Mouse (Mus musculus): ENCODE data around the gene Gdpd3. TPM values are rescaled to one million over a fixed set of nuclear protein-coding genes. Genes with fewer than 3 reads are reported as not detected.

Gene Gdpd3
- total and polyA plus RNA-seq, 3 experiments: 1.3 to 1.6 (median 1.5) TPM

DNA sequence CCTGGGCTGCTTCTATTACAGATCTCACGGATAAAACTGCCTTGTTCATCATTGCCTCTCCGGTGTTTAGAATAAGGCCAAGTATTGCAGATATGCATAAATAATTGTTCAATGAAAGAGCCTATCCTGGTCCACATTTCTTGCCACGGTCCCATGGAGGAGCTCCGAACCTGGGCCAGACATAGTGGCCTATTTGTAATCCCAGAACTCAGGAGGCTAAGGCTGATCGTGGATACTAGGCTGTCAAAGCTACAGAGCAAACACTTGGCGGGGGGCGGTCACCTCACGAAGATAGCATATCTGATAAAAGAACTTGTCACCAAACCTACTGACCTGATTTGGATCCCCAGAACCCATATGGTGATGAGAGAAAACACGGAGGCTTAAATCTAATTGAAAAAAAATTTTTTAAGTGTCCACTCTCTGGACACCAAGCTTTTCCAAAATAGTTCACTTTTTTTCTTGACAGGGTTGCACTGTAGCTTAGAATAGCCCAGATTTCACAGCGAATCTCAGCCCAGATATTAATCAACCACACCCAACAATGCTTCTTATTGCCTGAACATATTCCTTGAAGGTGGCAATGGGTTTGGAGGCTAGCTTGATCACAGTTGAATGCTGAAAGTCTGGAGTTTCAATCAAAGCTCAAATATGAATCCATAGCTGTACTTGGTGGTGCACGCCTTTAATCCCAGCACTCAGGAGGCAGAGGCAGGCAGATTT lies 26.7 kb downstream of the Gdpd3 start:
- peaks cover 54 to 73% of the 10 kb centered on the region in 2 experiments for H3K36me3 ChIP-seq (replicated peaks in 1 of 2; ENCODE audit: control insufficient read depth in 1 of 2, insufficient read depth in 1 of 2, low read length in 1 of 2)
- dilution Hi-C loops (cut with MboI; ENCODE audit: extremely low pct_ligation_motif_present, extremely low pct_unique_long_range_greater_than_20kb, low sequenced_read_pairs): no loop called here

GRCm38 (mm10) chr7:126793456-126794270 lies 27.5 kb downstream of the Gdpd3 start:
- Histone ChIP-seq H3K4me2 (ENCODE audit: insufficient read depth, low read depth, poor library complexity, severe bottlenecking) (peak overlapping the region; percentile 72; the same call in 1 of the 2 replicates), H3K9ac (ENCODE audit: insufficient read depth, low read depth) (no peak overlapping the region)
- TF ChIP-seq POLR2AphosphoS2 (IDR thresholded peaks at IDR 0.05; ENCODE audit: low read depth, low read length) (peak; percentile 93; the same call in 1 of the 2 replicates), ZMIZ1 (IDR thresholded peaks at IDR 0.05; ENCODE audit: low read depth, low read length) (peak; percentile 25; the same call in 1 of the 2 replicates), TCF12 (IDR thresholded peaks at IDR 0.05; ENCODE audit: low read depth, low read length) (no peak), JUND (conservative IDR thresholded peaks at IDR 0.05; ENCODE audit: low read depth, low read length) (no peak), ELF1 (IDR thresholded peaks at IDR 0.05; ENCODE audit: low read depth, low read length) (0 out of 2 replicates have a peak, but pooled peaks have one; percentile 6), CHD2 (IDR thresholded peaks at IDR 0.05; ENCODE audit: low read length) (no peak; the same call in 1 of the 2 replicates), USF2 (conservative IDR thresholded peaks at IDR 0.05; ENCODE audit: low read depth, low read length) (no peak), NELFE (IDR thresholded peaks at IDR 0.05; ENCODE audit: low read depth, low read length) (no peak)

More for the DNA sequence above, 26.7 kb downstream of the Gdpd3 start:
- peak overlapping the region; percentile 89 for H3K9ac ChIP-seq (ENCODE audit: insufficient read depth, low read depth)
- no peak for DNase-seq (ENCODE audit: extremely low read depth)
- no peaks in the 10 kb centered on the region for H3K9me3 ChIP-seq (replicated peaks; ENCODE audit: low read length)
- in situ Hi-C loops (cut with MboI; ENCODE audit: low pct_ligation_motif_present, low pct_unique_long_range_greater_than_20kb, low sequenced_read_pairs): no loop called here
- H3K4me3 ChIP-seq (replicated peaks in 1 of 3; ENCODE audit: low read depth in 2 of 3, low read length in 2 of 3, poor library complexity in 1 of 3): peak overlapping the region; percentile 63 to 88 (median 81)
- no peaks in the 10 kb centered on the region for H3K27me3 ChIP-seq (replicated peaks)
- peak overlapping the region; percentile 72 for H3K4me2 ChIP-seq (ENCODE audit: insufficient read depth, low read depth, poor library complexity, severe bottlenecking)
- H3K79me2 ChIP-seq (replicated peaks; ENCODE audit: control insufficient read depth, extremely low read depth, insufficient read depth, poor library complexity, severe bottlenecking): peaks cover 48% of the 10 kb centered on the region
- TF ChIP-seq RAD21 (IDR thresholded peaks at IDR 0.05; ENCODE audit: low read depth, low read length) (no peak), SMC3 (IDR thresholded peaks at IDR 0.05; ENCODE audit: low read depth, low read length) (no peak), TCF12 (IDR thresholded peaks at IDR 0.05; ENCODE audit: low read depth, low read length) (no peak), TBP (conservative IDR thresholded peaks at IDR 0.05; ENCODE audit: low read depth, low read length) (no peak), NRF1 (IDR thresholded peaks at IDR 0.05; ENCODE audit: low read depth, low read length) (no peak), CHD2 (IDR thresholded peaks at IDR 0.05; ENCODE audit: low read length) (no peak), RCOR1 (conservative IDR thresholded peaks at IDR 0.05; ENCODE audit: low read depth, low read length) (no peak)
- H3K4me1 ChIP-seq (ENCODE audit: control insufficient read depth in 1 of 2, insufficient read depth in 2 of 2): peaks cover 8 to 61% of the 10 kb centered on the region in 2 experiments
- H3K27ac ChIP-seq (ENCODE audit: insufficient read depth, low read depth): peak overlapping the region; percentile 35; the same call in 1 of the 2 replicates

More at GRCm38 (mm10) chr7:126793456-126794270, 27.5 kb downstream of the Gdpd3 start:
- Histone ChIP-seq H3K36me3 (replicated peaks in 1 of 2; ENCODE audit: control insufficient read depth in 1 of 2, insufficient read depth in 1 of 2, low read length in 1 of 2) (peaks cover 46 to 65% of the 10 kb centered on the region in 2 experiments), H3K4me1 (ENCODE audit: control insufficient read depth in 1 of 2, insufficient read depth in 2 of 2) (peaks cover 8 to 59% of the 10 kb centered on the region in 2 experiments), H3K27me3 (replicated peaks) (no peaks in the 10 kb centered on the region), H3K27ac (ENCODE audit: insufficient read depth, low read depth) (no peak overlapping the region), H3K4me3 (replicated peaks in 1 of 3; ENCODE audit: low read depth in 2 of 3, low read length in 2 of 3, poor library complexity in 1 of 3) (no peak overlapping the region), H3K9me3 (replicated peaks; ENCODE audit: low read length) (no peaks in the 10 kb centered on the region), H3K79me2 (replicated peaks; ENCODE audit: control insufficient read depth, extremely low read depth, insufficient read depth, poor library complexity, severe bottlenecking) (peaks cover 55% of the 10 kb centered on the region)
- dilution Hi-C loops (cut with MboI; ENCODE audit: extremely low pct_ligation_motif_present, extremely low pct_unique_long_range_greater_than_20kb, low sequenced_read_pairs) (no loop called here), in situ Hi-C loops (cut with MboI; ENCODE audit: low pct_ligation_motif_present, low pct_unique_long_range_greater_than_20kb, low sequenced_read_pairs) (no loop called here)
- no peak for DNase-seq (ENCODE audit: extremely low read depth)

Data from CH12.LX (cell line).